Mouse (Mus musculus) T-cell, adult 2 months (primary cell): ENCODE results near the gene Gm45837.

Experiments
- DNase-seq: peaks from one replicate; pipeline ENCODE4 v3.0.0; 2022; ENCODE audit warnings: low spot score

The Gm45837 gene

GRCm38 (mm10) chr7:101443093-101443492 lies 32.4 kb downstream of the Gm45837 start:
- no peak for DNase-seq

- no peak for DNase-seq
These were observed 33.5 kb downstream of the Gm45837 start for GRCm38 (mm10) chr7:101444211-101444610.

- DNase-seq, result no peak
These were observed 39.2 kb downstream of the Gm45837 start for GRCm38 (mm10) chr7:101449855-101450254.

GRCm38 (mm10) chr7:101450422-101451401 lies 40.0 kb downstream of the Gm45837 start:
- peak; percentile 84 for DNase-seq

GRCm38 (mm10) chr7:101452669-101453068 lies 42.0 kb downstream of the Gm45837 start:
- no peak for DNase-seq

GRCm38 (mm10) chr7:101453296-101453695 lies 42.6 kb downstream of the Gm45837 start:
- peak; percentile 35 for DNase-seq

- no peak for DNase-seq
These were observed 43.0 kb downstream of the Gm45837 start for GRCm38 (mm10) chr7:101453725-101454124.

- peak; percentile 39 for DNase-seq
These were observed 43.8 kb downstream of the Gm45837 start for GRCm38 (mm10) chr7:101454479-101454878.

GRCm38 (mm10) chr7:101455141-101455540 lies 44.5 kb downstream of the Gm45837 start:
- no peak for DNase-seq

- DNase-seq, result no peak
These were observed 45.6 kb downstream of the Gm45837 start for GRCm38 (mm10) chr7:101456318-101456717.

GRCm38 (mm10) chr7:101456789-101457188 lies 46.1 kb downstream of the Gm45837 start:
- DNase-seq, result no peak

- DNase-seq, result no peak
These were observed 46.6 kb downstream of the Gm45837 start for GRCm38 (mm10) chr7:101457283-101457682.

- peak; percentile 73 for DNase-seq
These were observed 47.1 kb downstream of the Gm45837 start for GRCm38 (mm10) chr7:101457801-101458200.

GRCm38 (mm10) chr7:101458278-101458781 lies 47.6 kb downstream of the Gm45837 start:
- no peak for DNase-seq

- DNase-seq, result no peak
These were observed 48.7 kb downstream of the Gm45837 start for GRCm38 (mm10) chr7:101459305-101459813.

- DNase-seq, result no peak
These were observed 49.4 kb downstream of the Gm45837 start for GRCm38 (mm10) chr7:101459923-101460607.

- no peak for DNase-seq
These were observed 49.9 kb downstream of the Gm45837 start for GRCm38 (mm10) chr7:101460608-101460957.

GRCm38 (mm10) chr7:101461571-101461970 lies 50.9 kb downstream of the Gm45837 start:
- no peak for DNase-seq

GRCm38 (mm10) chr7:101462327-101463068 lies 51.8 kb downstream of the Gm45837 start:
- DNase-seq, result no peak

GRCm38 (mm10) chr7:101463665-101464271 lies 53.1 kb downstream of the Gm45837 start:
- no peak for DNase-seq

- no peak for DNase-seq
These were observed 54.2 kb downstream of the Gm45837 start for GRCm38 (mm10) chr7:101464927-101465326.
